Mouse (Mus musculus): ENCODE data around the gene Grm8. TPM values are rescaled to one million over a fixed set of nuclear protein-coding genes. Genes with fewer than 3 reads are reported as not detected.

The Grm8 gene
- total and polyA plus RNA-seq, 3 experiments: 0.38 TPM; not detected in 2

- H3K4me1 ChIP-seq (ENCODE audit: insufficient read depth, low read depth, low read length): no peaks in the 10 kb centered on the region
- no peaks in the 10 kb centered on the region for H3K9me3 ChIP-seq (replicated peaks)
- H3K4me3 ChIP-seq (ENCODE audit: low read depth, low read length): no peak overlapping the region
- no peaks in the 10 kb centered on the region; the same call in 1 of the 2 replicates for H3K27me3 ChIP-seq (ENCODE audit: insufficient read depth, low read length)
- H3K36me3 ChIP-seq (replicated peaks): no peaks in the 10 kb centered on the region
- no peak for DNase-seq (ENCODE audit: low spot score)
- peak; percentile 22; the same call in 1 of the 2 replicates for ATAC-seq (ENCODE audit: extremely low read depth, insufficient number of reproducible peaks, low FRiP score, poor library complexity, severe bottlenecking)
- no peak for TF ChIP-seq TAL1 (conservative IDR thresholded peaks at IDR 0.05; ENCODE audit: low read depth, low read length)
Measured at GRCm38 (mm10) chr6:27645054-27645453, 489.9 kb downstream of the Grm8 start.

- Histone ChIP-seq H3K27me3 (ENCODE audit: insufficient read depth, low read length) (peaks cover 2% of the 10 kb centered on the region; the same call in 1 of the 2 replicates), H3K36me3 (replicated peaks) (no peaks in the 10 kb centered on the region), H3K4me3 (ENCODE audit: low read depth, low read length) (no peak overlapping the region), H3K4me1 (ENCODE audit: insufficient read depth, low read depth, low read length) (no peaks in the 10 kb centered on the region), H3K9me3 (replicated peaks) (no peaks in the 10 kb centered on the region)
- TF ChIP-seq POLR2AphosphoS5 (IDR thresholded peaks at IDR 0.05; ENCODE audit: insufficient replicate concordance, low read depth, low read length) (no peak), GATA1 (IDR thresholded peaks at IDR 0.05; ENCODE audit: borderline replicate concordance, low read length) (no peak), TAL1 (conservative IDR thresholded peaks at IDR 0.05; ENCODE audit: low read depth, low read length) (no peak), CTCF (IDR thresholded peaks at IDR 0.05; ENCODE audit: low read depth, low read length) (no peak), GATA2 (IDR thresholded peaks at IDR 0.05; ENCODE audit: borderline replicate concordance, low read depth, low read length) (no peak)
- ATAC-seq (ENCODE audit: extremely low read depth, insufficient number of reproducible peaks, low FRiP score, poor library complexity, severe bottlenecking): no peak
- DNase-seq (ENCODE audit: low spot score): no peak
Measured at GRCm38 (mm10) chr6:27635898-27636297, 499.1 kb downstream of the Grm8 start.

GRCm38 (mm10) chr6:27617472-27617871 lies 517.5 kb downstream of the Grm8 start:
- no peak overlapping the region for H3K4me3 ChIP-seq (ENCODE audit: low read depth, low read length)
- ATAC-seq (ENCODE audit: extremely low read depth, insufficient number of reproducible peaks, low FRiP score, poor library complexity, severe bottlenecking) (no peak), DNase-seq (ENCODE audit: low spot score) (no peak)
- TF ChIP-seq GATA2 (IDR thresholded peaks at IDR 0.05; ENCODE audit: borderline replicate concordance, low read depth, low read length) (no peak), GATA1 (IDR thresholded peaks at IDR 0.05; ENCODE audit: borderline replicate concordance, low read length) (no peak), CTCF (IDR thresholded peaks at IDR 0.05; ENCODE audit: low read depth, low read length) (no peak), TAL1 (conservative IDR thresholded peaks at IDR 0.05; ENCODE audit: low read depth, low read length) (no peak), POLR2AphosphoS5 (IDR thresholded peaks at IDR 0.05; ENCODE audit: insufficient replicate concordance, low read depth, low read length) (no peak)
- no peaks in the 10 kb centered on the region for H3K9me3 ChIP-seq (replicated peaks)
- H3K4me1 ChIP-seq (ENCODE audit: insufficient read depth, low read depth, low read length): no peaks in the 10 kb centered on the region
- H3K27me3 ChIP-seq (ENCODE audit: insufficient read depth, low read length): 0 out of 2 replicates have a peak, but pooled peaks cover 2% of the 10 kb centered on the region
- no peaks in the 10 kb centered on the region for H3K36me3 ChIP-seq (replicated peaks)

- TF ChIP-seq CTCF (IDR thresholded peaks at IDR 0.05; ENCODE audit: low read depth, low read length) (no peak), GATA1 (IDR thresholded peaks at IDR 0.05; ENCODE audit: borderline replicate concordance, low read length) (no peak), GATA2 (IDR thresholded peaks at IDR 0.05; ENCODE audit: borderline replicate concordance, low read depth, low read length) (no peak), TAL1 (conservative IDR thresholded peaks at IDR 0.05; ENCODE audit: low read depth, low read length) (no peak), POLR2AphosphoS5 (IDR thresholded peaks at IDR 0.05; ENCODE audit: insufficient replicate concordance, low read depth, low read length) (no peak)
- Histone ChIP-seq H3K4me1 (ENCODE audit: insufficient read depth, low read depth, low read length) (no peaks in the 10 kb centered on the region), H3K4me3 (ENCODE audit: low read depth, low read length) (no peak overlapping the region), H3K27me3 (ENCODE audit: insufficient read depth, low read length) (no peaks in the 10 kb centered on the region), H3K36me3 (replicated peaks) (no peaks in the 10 kb centered on the region), H3K9me3 (replicated peaks) (no peaks in the 10 kb centered on the region)
- ATAC-seq (ENCODE audit: extremely low read depth, insufficient number of reproducible peaks, low FRiP score, poor library complexity, severe bottlenecking): no peak
- DNase-seq (ENCODE audit: low spot score): no peak
Measured at GRCm38 (mm10) chr6:27580485-27580884, 554.5 kb downstream of the Grm8 start.

GRCm38 (mm10) chr6:27545516-27545915 lies 589.5 kb downstream of the Grm8 start:
- Histone ChIP-seq H3K4me3 (ENCODE audit: low read depth, low read length) (no peak overlapping the region), H3K4me1 (ENCODE audit: insufficient read depth, low read depth, low read length) (peaks cover 4% of the 10 kb centered on the region), H3K9me3 (replicated peaks) (no peaks in the 10 kb centered on the region), H3K36me3 (replicated peaks) (no peaks in the 10 kb centered on the region), H3K27me3 (ENCODE audit: insufficient read depth, low read length) (peaks cover 2% of the 10 kb centered on the region; the same call in 1 of the 2 replicates)
- TF ChIP-seq GATA1 (IDR thresholded peaks at IDR 0.05; ENCODE audit: borderline replicate concordance, low read length) (no peak), GATA2 (IDR thresholded peaks at IDR 0.05; ENCODE audit: borderline replicate concordance, low read depth, low read length) (no peak), POLR2AphosphoS5 (IDR thresholded peaks at IDR 0.05; ENCODE audit: insufficient replicate concordance, low read depth, low read length) (no peak), CTCF (IDR thresholded peaks at IDR 0.05; ENCODE audit: low read depth, low read length) (no peak), TAL1 (conservative IDR thresholded peaks at IDR 0.05; ENCODE audit: low read depth, low read length) (no peak)
- no peak for ATAC-seq (ENCODE audit: extremely low read depth, insufficient number of reproducible peaks, low FRiP score, poor library complexity, severe bottlenecking)
- DNase-seq (ENCODE audit: low spot score): no peak

DNA sequence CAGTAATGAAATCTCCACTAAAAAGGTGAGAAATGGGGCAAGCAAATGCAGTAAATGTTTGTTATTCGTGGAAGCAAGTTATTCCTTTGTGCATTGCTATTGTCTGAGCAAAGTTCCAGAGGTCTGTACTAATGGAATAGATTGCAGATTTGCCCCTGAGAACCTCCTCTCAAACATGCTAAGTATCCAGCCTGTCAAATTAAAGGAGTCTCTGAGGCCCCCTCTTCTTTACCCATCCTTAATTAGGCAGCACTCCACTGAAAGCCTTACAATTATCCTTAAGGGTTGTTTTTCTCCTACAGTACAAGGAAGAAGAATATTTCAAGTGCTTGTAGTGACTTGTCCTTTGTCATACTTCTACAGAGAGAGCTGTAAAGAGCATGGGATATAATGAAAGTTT lies 617.4 kb downstream of the Grm8 start:
- DNase-seq (ENCODE audit: low spot score) (no peak), ATAC-seq (ENCODE audit: extremely low read depth, insufficient number of reproducible peaks, low FRiP score, poor library complexity, severe bottlenecking) (no peak)
- H3K4me3 ChIP-seq (ENCODE audit: low read depth, low read length): no peak overlapping the region
- no peaks in the 10 kb centered on the region for H3K36me3 ChIP-seq (replicated peaks)
- H3K27me3 ChIP-seq (ENCODE audit: insufficient read depth, low read length): no peaks in the 10 kb centered on the region; the same call in 1 of the 2 replicates
- H3K4me1 ChIP-seq (ENCODE audit: insufficient read depth, low read depth, low read length): no peaks in the 10 kb centered on the region
- H3K9me3 ChIP-seq (replicated peaks): no peaks in the 10 kb centered on the region
- TF ChIP-seq GATA2 (IDR thresholded peaks at IDR 0.05; ENCODE audit: borderline replicate concordance, low read depth, low read length) (no peak), TAL1 (conservative IDR thresholded peaks at IDR 0.05; ENCODE audit: low read depth, low read length) (no peak), CTCF (IDR thresholded peaks at IDR 0.05; ENCODE audit: low read depth, low read length) (no peak), GATA1 (IDR thresholded peaks at IDR 0.05; ENCODE audit: borderline replicate concordance, low read length) (no peak), POLR2AphosphoS5 (IDR thresholded peaks at IDR 0.05; ENCODE audit: insufficient replicate concordance, low read depth, low read length) (no peak)
